Mouse (Mus musculus) layer of hippocampus, adult 9-11 months (tissue): ENCODE results near the gene Fbh1.

ENCODE experiments used
- DNase-seq: peaks from one replicate; pipeline ENCODE4 v3.0.0; 2022

Fbh1 gene

DNA sequence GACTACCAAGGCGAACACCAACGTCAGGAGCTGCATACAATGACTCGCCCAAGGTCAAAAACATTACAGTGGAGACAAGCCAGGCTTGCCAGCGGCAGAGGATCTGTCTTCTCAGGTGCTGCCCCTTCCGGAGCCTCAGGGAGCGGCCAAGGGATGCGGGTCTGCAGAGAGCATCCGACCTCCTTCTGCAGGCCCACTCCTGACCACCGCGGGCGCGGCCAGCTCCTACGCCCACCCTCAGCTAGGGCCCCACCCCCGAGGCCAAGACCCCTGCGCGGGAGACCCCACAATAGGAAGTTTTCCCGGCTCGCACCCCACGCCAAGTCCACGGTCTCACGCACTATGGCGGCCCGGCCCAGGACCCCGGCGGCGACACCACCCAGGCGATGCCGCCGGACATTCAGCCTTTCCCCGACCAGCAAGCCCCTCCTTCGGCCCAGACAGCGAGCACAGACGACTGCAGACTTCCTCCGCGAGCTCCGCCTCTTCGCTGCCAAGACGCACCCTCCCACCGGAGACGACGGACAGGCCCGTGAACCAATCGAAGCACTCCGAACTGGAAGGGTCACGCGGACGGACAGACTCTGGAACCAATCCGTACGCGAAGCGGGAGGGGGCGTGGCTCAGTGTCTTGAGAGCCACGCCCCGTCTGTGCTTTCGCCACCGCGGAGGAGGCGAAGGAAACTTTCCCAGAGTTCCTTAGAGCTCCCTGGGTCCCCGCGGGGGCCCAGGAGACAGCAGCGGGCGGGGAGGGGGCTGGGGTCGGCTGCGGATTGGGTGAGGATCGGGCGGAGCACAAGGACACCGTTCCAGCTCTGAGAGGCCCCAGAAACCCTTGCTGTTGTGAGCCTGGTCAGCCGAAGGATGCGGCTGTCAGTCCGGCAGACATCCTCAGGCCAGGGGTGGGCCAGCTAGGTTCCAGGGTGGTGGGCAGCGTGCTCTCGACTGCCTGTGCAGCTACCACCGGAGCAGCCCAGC lies at the start of gene Fbh1, which contains the start of gene Ankrd16:
Gene Fbh1, minus strand, starts transcription at position 492 of the 978 bp plus-strand sequence.
Gene Ankrd16, plus strand, starts transcription at position 786 of the 978 bp plus-strand sequence.
- peak; percentile 100 for DNase-seq

DNA sequence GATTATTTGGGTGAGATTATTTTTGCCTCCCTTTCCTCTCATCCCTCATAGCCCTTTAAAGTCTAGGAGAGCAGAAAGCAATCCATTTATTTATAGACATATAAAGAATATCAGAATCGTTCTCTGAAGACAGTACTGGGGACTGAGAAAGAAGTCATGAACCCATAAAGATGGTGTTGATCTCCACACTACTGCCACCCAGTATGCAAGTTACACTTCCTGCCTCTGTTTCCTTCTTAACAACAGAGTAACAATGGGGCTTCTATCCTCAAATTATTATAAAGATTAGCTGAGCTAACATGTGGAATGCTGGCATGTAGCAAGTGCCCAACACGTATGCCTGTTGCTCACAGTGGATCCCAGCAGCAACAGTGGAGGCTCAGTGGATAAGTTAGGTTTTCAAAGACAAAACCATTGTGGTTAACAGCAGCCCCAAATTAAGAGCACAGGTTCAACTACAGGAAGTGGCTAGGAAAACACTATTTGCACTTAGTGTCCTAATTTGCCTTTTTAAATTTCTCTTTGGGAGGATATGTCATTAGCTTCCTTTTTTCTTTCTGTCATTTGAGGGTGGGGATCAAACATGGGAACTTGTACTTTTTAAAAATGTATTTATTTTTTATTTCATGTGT lies 24.0 kb upstream of the Fbh1 start:
- no peak for DNase-seq

DNA sequence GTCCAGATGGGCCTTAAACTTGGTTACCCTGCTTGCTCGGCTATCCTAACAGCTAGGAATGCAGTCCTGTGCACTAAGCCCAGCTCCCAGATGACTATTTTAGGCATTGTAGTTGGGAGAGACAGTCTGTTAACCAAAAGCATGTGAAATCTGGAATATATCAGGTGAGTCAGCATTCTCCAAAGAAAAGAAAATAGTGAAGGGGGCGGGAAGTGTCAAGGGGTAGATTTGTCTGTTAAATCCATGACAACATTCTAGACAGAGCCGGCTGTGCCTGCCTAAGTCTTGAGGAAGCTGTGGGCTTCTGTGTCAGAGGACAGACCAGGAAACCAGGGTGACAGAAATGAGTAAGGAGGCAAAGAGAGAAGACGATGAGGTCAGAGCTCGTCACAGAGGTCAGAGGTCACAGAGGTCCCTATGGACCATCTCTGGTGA lies 20.6 kb upstream of the Fbh1 start:
- no peak for DNase-seq

DNA sequence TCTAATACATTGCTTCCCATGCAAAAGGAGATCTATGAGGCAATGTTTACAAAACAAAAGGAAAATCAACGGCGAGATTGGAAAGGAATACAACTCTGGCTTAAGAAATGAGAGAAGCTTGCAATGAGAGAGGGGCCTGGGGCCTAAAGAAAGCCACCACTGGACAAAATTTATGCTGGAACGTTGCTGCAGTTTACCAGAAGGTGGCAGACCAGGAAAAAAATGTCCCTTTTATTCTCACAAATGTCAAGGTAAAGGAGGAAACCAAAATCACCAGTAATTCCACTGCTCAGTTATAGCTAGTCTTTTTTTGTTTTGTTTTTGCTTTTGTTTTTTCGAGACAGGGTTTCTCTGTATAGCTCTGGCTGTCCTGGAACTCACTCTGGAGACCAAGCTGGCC lies 17.3 kb upstream of the Fbh1 start:
- no peak for DNase-seq

DNA sequence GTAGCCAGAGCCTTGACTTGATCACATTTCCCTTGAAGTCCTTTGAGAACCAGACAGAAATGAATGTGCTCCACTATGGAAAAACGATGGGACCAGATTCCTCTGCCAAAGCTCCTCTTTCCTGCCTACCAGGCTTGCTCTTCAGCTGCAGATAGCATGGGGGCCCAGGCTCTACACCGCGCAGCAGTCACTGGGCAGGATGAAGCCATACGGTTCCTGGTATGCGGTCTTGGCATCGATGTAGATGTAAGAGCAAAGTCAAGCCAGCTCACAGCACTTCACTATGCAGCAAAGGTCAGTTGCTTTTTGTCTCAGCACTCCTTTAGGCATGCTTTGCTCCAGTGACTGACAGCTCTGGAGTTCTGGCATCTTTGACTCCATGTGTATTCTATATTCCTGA lies 6.8 kb upstream of the Fbh1 start:
- DNase-seq: no peak

DNA sequence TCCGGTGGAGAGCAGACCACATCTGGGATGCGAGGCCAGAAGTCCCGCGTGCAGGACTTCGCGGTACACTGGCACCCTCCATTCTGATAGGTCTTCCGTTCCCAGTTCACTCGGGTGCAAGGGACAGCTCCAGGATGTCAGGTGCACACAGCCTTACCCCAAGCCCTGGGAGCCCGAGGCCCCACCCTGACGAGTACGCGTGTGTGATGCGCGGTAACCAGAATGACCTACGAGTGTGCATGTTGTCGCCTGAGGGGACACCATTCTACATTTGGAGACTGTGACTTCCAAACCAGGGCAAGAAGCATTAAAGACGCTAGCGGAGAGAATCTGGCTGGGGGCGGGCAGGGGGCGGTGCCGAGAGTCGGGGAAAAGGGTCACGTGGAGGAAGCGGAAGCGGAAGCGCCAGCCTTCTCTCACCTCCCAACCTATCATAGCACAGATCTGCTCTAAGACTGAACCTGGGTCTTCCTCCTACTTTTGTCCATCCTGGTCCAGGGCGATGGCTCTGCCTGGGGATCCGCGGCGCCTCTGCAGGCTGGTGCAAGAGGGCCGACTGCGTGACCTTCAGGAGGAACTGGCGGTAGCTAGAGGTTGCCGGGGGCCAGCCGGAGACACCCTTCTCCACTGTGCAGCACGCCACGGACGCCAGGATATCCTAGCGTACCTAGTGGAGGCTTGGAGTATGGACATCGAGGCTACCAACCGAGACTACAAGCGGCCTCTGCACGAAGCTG lies 873 bp upstream of the Fbh1 start:
- peak; percentile 83 for DNase-seq

DNA sequence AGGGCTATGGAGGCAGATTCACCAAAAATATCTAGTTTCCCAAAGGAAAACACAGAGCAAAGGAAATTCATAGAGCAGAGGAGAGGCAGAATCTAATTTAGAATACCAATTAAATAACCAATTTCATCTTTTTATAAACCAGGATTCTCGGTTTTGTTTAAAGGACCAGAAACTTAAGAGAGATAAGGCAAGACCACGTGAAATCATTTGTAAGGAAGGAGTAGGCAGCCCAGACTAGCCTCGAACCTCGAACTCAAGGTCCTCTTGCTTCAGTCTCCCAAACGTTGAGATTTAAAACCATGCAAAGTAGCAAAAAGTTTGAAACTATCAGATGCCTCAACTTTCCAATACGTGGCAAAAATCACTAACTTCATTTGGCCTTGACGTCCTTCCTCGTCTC lies 967 bp downstream of the Fbh1 start:
- DNase-seq: no peak

DNA sequence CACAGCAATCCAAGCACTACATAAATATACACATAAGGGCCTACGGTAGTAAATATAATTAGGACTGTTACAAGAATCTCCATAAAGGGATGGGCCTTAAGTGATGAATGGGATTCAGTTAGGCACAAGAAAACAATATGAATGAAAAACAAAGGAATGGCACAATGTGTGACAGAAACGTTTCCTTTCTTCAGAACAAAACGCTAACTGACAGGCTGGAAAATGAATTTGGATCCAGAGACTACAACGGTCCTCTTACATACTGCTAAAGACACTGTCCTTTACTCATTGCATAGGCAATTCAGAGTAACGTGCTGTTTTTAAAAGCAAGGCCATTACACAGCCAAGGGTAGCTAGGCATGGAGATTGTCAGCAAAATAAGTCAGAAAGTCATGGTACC lies 2.3 kb downstream of the Fbh1 start:
- DNase-seq: no peak

DNA sequence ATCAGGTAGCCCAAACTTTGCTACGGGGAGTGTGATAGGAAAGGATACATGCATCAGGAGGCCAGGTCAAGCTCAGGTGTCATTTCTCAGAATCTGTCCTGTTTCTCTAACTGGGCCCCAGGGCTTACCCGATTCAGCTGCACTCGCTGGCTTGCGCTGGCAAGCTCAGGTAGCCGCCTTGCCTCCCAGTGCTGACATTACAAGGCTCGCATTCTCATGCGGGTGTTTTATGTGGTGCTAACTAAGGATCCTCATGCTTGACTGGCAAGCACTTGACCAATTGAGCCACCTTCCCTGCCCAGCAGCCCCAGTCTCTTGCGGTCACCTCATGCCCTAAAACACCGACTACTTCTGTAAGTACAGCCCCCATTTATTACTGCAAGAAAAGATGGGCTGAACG lies 3.0 kb downstream of the Fbh1 start:
- DNase-seq: no peak

DNA sequence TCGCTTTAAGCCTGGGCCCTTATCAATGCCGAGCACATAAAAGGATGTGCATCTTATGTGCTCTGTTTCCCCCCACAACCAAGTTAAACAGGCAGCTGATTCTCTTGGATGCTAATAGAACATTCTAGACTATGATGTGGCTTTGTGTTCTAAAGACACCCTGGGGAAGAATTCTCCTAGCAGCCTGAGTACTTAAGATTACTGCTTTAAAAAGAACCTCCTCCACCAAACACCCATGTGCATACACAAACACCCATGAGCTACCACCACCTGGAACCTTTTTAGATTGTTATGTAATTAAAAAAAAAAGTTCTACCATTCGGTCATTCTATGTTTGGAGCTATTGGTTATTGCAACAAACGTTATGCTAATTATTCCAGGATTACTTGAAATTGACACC lies 5.0 kb downstream of the Fbh1 start:
- DNase-seq: no peak

DNA sequence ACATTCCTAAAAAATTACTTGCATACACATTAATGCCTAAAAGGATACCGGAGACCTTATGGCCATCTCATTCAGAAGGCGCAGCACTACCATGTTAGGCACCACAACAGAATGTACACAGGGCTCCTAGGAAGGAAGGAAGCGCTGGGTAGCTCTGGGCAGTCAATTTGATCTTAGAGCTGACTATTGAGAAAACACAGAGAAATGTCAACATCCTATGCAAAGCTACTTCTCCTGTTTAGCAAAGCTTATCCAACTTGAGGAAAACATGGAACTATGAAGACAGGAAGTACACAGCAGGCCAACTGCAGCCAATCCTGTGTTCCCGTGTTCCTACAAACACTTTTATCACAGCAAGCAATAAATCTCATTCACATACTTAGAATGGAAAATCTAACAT lies 5.7 kb downstream of the Fbh1 start:
- no peak for DNase-seq

DNA sequence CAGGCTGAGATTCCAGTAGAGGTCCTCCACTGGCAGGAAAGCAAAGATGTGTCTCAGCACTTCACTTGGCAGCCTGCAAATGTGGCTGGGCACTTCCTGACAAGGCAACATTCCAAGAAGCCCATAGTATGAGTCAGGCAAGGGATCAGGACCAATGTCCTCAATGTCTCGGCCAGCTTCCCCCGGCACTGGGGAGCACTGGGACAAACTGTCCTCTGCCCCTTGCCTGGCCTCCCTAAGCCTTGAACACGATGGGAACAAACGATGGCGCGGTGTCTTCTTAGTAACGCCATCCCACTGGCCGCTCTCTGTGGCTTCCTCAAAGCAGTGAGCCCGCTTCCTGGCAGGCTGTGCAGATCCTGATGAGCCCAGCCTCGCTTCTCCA lies 10.2 kb downstream of the Fbh1 start:
- DNase-seq: no peak

DNA sequence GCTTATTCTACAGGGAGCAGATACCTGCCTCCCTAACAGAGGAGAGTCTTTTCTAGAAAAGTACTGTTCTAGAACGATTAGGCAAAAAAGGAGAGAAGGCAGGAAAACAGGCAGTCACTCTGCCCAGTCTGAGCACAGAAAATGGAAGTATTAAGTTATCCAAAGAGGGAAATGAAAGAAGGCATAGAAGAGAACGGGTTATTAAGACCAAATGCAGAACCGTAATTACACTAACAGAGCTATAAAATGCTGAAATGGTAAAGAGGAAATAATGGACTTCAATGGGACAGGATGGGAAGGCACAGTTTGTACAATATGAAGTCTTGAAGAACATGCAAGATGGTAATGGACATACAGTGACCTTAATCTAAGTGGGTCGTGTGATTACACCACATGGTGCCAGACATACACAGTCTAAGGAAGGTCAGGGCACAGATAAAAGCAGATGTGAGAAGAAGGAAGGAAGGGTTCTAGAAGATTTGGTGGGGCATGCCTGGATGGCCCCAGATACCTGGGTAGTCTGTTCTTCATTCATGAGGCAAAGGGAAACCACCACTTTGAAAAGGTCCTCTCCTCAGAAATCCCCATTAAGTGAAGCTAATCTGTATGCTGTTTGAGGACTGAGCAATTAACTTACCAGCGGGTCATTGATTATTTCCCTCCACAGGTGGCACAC lies 10.8 kb downstream of the Fbh1 start:
- no peak for DNase-seq

DNA sequence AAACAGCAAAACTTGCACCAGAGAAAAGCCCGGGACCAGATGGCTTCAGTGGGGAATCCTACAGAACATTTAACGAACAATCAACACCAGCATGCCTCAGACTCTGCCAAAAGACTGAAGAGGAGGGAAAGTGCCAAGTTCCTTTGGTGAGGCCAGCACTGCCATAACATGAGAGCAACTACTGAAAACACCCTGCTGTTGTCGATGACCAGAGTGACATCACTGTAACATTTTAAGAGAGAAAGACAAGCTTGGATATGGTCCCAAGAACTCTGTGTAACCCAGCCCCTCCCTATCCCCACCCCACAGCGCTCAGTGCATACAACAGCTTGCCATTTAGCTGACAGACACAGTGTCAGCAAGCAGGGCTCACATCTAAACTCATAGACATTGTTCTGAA lies 11.7 kb downstream of the Fbh1 start:
- peak; percentile 68 for DNase-seq

DNA sequence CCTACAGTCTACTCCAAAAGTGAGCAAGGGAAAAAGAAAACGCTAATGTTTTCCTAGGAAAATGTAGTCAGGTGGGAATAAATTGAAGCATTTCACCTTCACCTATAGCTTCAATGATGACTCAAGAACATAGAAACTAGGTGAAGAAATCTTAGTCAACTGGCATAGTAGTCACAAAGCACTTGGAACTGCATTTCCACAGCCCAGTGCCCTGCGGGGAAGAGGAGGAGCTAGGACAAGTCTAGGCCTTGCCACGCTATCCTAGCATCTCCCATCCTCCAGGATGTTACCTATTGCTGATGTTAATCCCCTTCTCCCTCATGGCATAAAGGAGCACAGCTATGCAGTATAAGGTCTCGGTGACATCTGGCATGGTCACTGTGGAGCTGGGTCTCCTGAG lies 14.8 kb downstream of the Fbh1 start:
- no peak for DNase-seq

DNA sequence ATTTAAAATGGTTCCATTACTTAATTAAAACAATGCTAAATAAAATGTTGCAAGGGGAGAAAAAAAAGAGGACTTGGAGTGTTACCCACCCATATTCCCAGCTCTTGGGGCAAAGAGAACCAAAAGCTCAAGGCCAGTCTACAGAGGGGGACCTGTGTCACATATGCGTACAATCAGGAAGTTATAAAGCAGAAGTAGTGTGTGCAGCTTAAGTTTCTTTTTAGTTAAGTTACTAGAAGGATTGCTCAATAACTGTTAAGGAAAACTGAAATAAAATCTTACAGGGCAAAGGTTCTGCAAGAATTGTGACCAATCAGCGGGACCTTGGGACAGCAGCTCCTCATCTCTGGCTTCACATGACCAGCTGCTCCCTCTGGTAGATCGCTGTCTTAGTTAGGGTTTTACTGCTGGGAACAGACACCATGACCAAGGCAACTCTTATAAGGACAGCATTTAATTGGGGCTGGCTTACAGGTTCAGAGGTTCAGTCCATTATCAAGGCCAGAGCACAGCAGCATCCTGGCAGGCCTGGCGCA lies 37.8 kb downstream of the Fbh1 start:
- no peak for DNase-seq

DNA sequence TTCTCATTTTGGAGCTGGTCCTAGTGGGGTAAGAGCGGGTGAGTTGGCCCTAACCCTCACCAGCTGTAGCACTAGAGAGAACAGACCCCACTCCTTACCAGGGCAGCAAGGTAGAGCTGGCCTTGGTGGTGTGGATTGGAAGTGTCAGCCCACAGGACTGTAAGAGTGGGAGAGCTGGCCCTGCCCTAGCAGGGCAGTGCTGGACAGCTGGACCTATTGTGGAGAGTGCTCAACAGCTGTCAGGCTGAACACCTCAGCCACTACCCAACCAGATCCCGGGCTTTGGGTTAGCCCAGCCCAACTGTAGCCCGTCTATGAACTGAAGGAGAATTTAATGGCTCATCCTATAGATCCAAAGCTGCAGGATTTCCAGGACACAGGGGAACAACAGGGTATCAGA lies 38.6 kb downstream of the Fbh1 start:
- DNase-seq: no peak

DNA sequence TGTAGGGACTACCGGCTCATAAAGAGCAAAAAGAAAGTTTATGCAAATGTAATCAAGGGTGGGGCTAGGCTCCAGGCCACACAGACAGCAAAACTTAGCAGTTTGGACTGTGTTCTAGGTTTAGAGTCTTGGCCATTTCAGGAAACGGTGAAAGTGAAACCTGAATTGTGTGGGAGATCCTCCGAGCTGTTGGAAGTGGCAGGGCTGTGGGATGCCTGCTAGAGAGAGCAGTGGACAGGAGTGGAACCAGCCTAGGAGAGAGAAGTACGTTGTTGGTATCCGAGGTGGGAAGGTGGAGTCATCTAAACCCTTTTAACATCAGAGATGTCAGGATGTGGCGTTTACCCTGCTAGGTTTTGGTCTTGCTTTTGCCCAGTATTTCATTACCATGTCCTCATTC lies 41.5 kb downstream of the Fbh1 start:
- no peak for DNase-seq

DNA sequence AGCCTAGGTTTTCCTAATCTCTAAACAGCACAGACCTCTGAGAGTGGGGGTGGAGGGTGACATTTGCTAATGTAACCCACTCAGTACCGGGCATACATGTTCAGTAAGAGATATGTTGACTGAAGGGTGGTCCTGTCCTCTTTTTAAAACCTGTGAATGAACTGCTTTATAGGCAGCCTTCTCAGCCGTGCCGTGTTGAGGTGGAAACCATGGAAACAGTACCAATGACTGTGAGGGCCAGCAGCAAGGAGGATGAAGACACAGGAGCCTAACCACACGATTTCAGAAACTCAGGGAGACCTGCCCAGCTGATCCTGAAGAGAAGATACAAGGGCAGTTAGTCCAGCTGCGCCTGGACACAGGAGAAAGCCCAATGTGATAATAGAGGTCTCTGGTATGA lies 44.4 kb downstream of the Fbh1 start:
- no peak for DNase-seq

DNA sequence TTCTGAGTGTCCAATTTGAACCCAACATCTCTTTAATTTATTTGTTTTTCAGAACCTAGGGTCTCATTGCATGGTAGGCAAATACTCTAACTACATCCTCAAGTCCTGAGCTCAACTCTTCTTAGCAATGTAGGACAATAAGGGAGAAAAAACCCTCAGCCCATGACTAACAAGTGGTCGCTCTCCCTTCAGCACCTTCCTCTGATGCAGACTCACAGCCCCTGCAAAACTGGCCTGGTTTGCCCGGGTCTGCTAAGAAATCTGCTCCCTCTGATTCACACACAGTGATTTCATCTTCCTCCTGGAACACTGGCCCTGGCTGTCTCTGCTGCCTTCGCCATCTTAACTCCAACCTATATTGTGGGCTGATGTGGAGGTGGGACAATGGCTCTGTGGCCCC lies 48.3 kb downstream of the Fbh1 start:
- no peak for DNase-seq

DNA sequence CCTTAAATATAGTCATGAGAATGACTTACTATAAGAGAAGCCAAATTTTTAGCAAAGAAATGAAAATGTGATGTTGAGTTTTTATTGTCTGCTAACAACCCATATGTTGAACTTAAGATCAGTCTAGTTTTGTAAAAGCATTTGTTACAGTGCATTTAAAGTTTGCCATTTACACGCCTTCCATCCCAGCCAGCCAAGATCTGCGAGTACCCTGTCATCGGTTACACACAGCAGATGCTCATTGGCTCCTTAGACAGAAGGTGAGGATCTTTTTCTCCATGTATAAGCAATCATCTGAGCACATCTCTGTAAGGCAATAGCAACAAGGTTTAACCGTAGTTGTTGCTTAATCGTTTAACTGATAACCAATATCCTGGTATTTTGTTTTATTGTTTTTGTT lies 49.8 kb downstream of the Fbh1 start:
- no peak for DNase-seq

DNA sequence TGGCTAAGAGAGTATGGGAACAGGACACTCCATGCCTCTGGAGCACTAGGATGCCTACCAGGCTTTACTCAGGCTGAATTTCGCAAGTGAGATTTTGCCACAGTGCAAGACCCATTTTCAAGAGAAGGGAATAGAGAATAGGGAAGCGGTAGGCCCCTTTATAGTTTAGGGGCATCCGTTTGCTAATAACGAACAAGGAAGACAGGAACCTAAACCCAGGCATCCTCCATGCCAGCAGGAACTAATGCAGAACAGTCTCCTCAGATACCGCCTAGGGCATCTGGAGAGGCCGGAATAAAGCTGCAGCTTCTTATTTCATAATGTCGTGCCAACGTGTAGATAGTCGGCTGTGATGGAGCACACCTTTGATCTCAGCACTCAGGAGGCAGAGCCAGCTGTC lies 54.8 kb downstream of the Fbh1 start:
- DNase-seq: no peak

DNA sequence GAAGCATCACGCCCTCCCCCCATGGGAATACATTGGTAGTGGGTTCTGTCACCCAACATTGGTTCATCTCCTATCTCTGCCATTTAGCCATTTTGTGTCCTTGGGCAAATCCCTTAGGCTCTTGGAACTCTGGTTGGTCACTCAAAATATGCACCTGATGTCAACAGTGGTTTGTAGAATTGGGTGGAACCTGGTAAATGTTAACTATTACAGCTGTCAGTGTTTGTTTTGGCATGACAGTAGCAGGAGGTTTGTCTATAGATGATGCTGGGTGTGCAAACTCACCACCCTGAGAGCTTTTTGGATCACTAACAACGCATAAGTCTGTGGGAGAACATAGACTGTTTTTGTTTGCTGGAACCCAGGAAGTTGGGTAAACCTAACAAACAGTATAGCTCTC lies 58.8 kb downstream of the Fbh1 start:
- no peak for DNase-seq
